Mouse (Mus musculus) liver, postnatal 0 days (tissue): ENCODE data around the gene Col17a1.

Source experiments
- CTCF ChIP-seq: sonication (generic); IDR thresholded peaks from 2 replicates; pipeline ENCODE4 v1.5.1; 2016; ENCODE audit warnings: antibody characterized with exemption, low read depth
- EP300 ChIP-seq: IDR thresholded peaks from 2 replicates; pipeline ENCODE4 v1.6.1; 2016; ENCODE audit warnings: antibody characterized with exemption, low read depth, mild to moderate bottlenecking

DNA sequence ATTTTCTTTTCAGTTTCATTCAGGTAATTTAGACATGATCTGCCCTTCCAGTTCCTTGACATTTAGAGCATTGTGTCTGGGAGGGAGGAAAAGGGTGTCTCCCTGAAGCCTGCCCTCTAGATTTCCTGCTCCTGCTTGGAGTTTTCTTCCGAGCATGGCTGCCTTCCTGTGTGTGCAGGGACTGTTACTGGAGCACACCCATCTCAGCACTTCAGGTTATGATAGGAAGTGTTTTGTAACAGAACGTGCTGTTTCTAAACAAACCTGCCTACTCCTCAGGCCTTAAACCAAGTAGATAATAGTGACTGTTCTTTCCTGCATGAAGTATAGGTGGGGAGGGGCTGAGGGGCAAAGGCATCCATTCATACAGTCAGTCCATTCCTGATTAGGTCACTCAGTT, 48.0 kb downstream of the Col17a1 start:
- no peak for TF ChIP-seq CTCF
- no peak for TF ChIP-seq EP300
